Mouse (Mus musculus): ENCODE data around the gene Casc1.

DNA sequence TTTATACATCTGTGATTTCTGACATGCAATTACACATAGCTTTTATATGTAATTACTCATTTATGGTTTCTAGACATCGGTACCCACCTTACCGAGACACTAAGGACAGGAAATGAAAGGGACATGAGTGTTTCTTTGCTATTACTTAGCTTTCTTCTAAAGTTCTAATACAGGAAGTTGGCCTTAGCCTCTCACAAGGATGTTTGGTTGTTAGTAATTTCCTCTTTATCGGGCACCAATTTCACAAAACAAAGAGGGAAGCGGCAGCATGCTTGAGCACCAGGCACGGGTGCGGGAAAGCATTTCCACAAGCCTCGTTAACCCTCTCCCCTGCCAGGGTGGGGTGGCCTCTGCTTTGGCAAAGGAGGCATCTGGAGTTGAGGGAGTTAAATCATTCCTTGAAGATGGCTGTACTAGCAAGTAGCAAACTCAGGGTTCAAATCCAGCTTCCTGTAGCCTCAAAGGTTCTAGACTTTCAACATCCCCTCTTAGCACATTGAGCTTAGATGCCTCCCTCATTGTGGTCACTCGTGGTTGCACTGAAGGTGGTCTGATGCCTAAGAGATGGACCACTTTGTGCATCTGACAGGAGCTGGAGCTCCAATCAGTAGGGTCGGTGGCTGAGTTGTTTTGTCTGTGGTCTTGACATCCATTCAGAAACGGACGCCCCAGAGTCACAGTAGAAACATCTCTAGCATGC is 70.9 kb downstream of the Casc1 start:
- TF ChIP-seq CTCF (IDR thresholded peaks at IDR 0.05; ENCODE audit: extremely low read depth, insufficient read depth, low read length) (no peak), POLR2A (IDR thresholded peaks at IDR 0.05; ENCODE audit: extremely low read depth, insufficient read depth, low read length) (no peak)

Measured in cortical plate, adult 2 months (tissue).